Mouse (Mus musculus): ENCODE measurements around the gene Kcnmb2. TPM values are rescaled to one million over a fixed set of nuclear protein-coding genes. Genes with fewer than 3 reads are reported as not detected.
A peak's percentile ranks its signal among the peaks of the same experiment; 100 is the strongest.

Kcnmb2 gene
- total and polyA plus RNA-seq, 2 experiments from 2014 or later: 10.4 to 15.0 TPM

GRCm38 (mm10) chr3:31979661-31980060 lies 77.4 kb downstream of the Kcnmb2 start:
- no peak overlapping the region for H3K4me2 ChIP-seq (ENCODE audit: low read depth, low read length, poor library complexity, severe bottlenecking)
- WGBS: 35% methylated on average over 3 of the region's 3 CpGs
- DNase-seq (ENCODE audit: low spot score) (no peak), ATAC-seq (ENCODE audit: low FRiP score) (no peak)
- TF ChIP-seq CTCF (IDR thresholded peaks at IDR 0.05): no peak
- H3K4me3 ChIP-seq (ENCODE audit: low read depth, low read length): no peak overlapping the region
- H3K27ac ChIP-seq (ENCODE audit: low read depth, low read length): no peak overlapping the region
- no peaks in the 10 kb centered on the region for H3K9me3 ChIP-seq (ENCODE audit: low read length)
- H3K4me1 ChIP-seq (ENCODE audit: insufficient read depth, low read length): 0 out of 2 replicates have a peak, but pooled peaks cover 2% of the 10 kb centered on the region
- H3K9ac ChIP-seq (replicated peaks; ENCODE audit: low read length, poor library complexity, severe bottlenecking): no peak overlapping the region
- no peaks in the 10 kb centered on the region for H3K36me3 ChIP-seq (ENCODE audit: insufficient read depth, low read length)
- H3K27me3 ChIP-seq (ENCODE audit: insufficient read depth, low read length): no peaks in the 10 kb centered on the region

GRCm38 (mm10) chr3:31982444-31982843 lies 80.1 kb downstream of the Kcnmb2 start:
- no peak overlapping the region for H3K4me3 ChIP-seq (ENCODE audit: low read depth, low read length)
- H3K27me3 ChIP-seq (ENCODE audit: insufficient read depth, low read length): no peaks in the 10 kb centered on the region
- H3K9me3 ChIP-seq (ENCODE audit: low read length): no peaks in the 10 kb centered on the region
- ATAC-seq (ENCODE audit: low FRiP score) (0 out of 2 replicates have a peak, but pooled peaks have one; percentile 27), DNase-seq (ENCODE audit: low spot score) (no peak)
- H3K36me3 ChIP-seq (ENCODE audit: insufficient read depth, low read length): no peaks in the 10 kb centered on the region
- WGBS: 29% methylated on average over 5 of the region's 5 CpGs
- H3K4me2 ChIP-seq (ENCODE audit: low read depth, low read length, poor library complexity, severe bottlenecking): no peak overlapping the region
- TF ChIP-seq CTCF (IDR thresholded peaks at IDR 0.05): no peak
- H3K4me1 ChIP-seq (ENCODE audit: insufficient read depth, low read length): 0 out of 2 replicates have a peak, but pooled peaks cover 2% of the 10 kb centered on the region
- no peak overlapping the region for H3K9ac ChIP-seq (replicated peaks; ENCODE audit: low read length, poor library complexity, severe bottlenecking)
- H3K27ac ChIP-seq (ENCODE audit: low read depth, low read length): no peak overlapping the region

GRCm38 (mm10) chr3:31985103-31985502 lies 82.8 kb downstream of the Kcnmb2 start:
- DNase-seq (ENCODE audit: low spot score) (peak; percentile 8), ATAC-seq (ENCODE audit: low FRiP score) (no peak)
- no peaks in the 10 kb centered on the region for H3K9me3 ChIP-seq (ENCODE audit: low read length)
- H3K4me3 ChIP-seq (ENCODE audit: low read depth, low read length): no peak overlapping the region
- H3K4me1 ChIP-seq (ENCODE audit: insufficient read depth, low read length): 0 out of 2 replicates have a peak, but pooled peaks cover 2% of the 10 kb centered on the region
- no peaks in the 10 kb centered on the region for H3K36me3 ChIP-seq (ENCODE audit: insufficient read depth, low read length)
- H3K27me3 ChIP-seq (ENCODE audit: insufficient read depth, low read length): no peaks in the 10 kb centered on the region
- no peak overlapping the region for H3K9ac ChIP-seq (replicated peaks; ENCODE audit: low read length, poor library complexity, severe bottlenecking)
- 68% methylated on average over 4 of the region's 4 CpGs for WGBS
- no peak overlapping the region for H3K4me2 ChIP-seq (ENCODE audit: low read depth, low read length, poor library complexity, severe bottlenecking)
- no peak for TF ChIP-seq CTCF (IDR thresholded peaks at IDR 0.05)
- H3K27ac ChIP-seq (ENCODE audit: low read depth, low read length): no peak overlapping the region; the same call in 1 of the 2 replicates

- Histone ChIP-seq H3K27ac (ENCODE audit: low read depth, low read length) (no peak overlapping the region), H3K4me1 (ENCODE audit: insufficient read depth, low read length) (no peaks in the 10 kb centered on the region), H3K36me3 (ENCODE audit: insufficient read depth, low read length) (no peaks in the 10 kb centered on the region), H3K9ac (replicated peaks; ENCODE audit: low read length, poor library complexity, severe bottlenecking) (no peak overlapping the region), H3K9me3 (ENCODE audit: low read length) (no peaks in the 10 kb centered on the region), H3K4me2 (ENCODE audit: low read depth, low read length, poor library complexity, severe bottlenecking) (no peak overlapping the region), H3K4me3 (ENCODE audit: low read depth, low read length) (no peak overlapping the region), H3K27me3 (ENCODE audit: insufficient read depth, low read length) (no peaks in the 10 kb centered on the region)
- no peak for ATAC-seq (ENCODE audit: low FRiP score)
- 77% methylated on average over 5 of the region's 5 CpGs for WGBS
- no peak for DNase-seq (ENCODE audit: low spot score)
- no peak for TF ChIP-seq CTCF (IDR thresholded peaks at IDR 0.05)
Observed at GRCm38 (mm10) chr3:31991526-31992045, 89.3 kb downstream of the Kcnmb2 start.

GRCm38 (mm10) chr3:32011566-32011965 lies 109.3 kb downstream of the Kcnmb2 start:
- no peak for TF ChIP-seq CTCF (IDR thresholded peaks at IDR 0.05)
- H3K27ac ChIP-seq (ENCODE audit: low read depth, low read length): no peak overlapping the region
- 87% methylated on average over 5 of the region's 5 CpGs for WGBS
- H3K9ac ChIP-seq (replicated peaks; ENCODE audit: low read length, poor library complexity, severe bottlenecking): no peak overlapping the region
- H3K36me3 ChIP-seq (ENCODE audit: insufficient read depth, low read length): no peaks in the 10 kb centered on the region
- no peak for ATAC-seq (ENCODE audit: low FRiP score)
- H3K4me3 ChIP-seq (ENCODE audit: low read depth, low read length): no peak overlapping the region
- no peaks in the 10 kb centered on the region for H3K4me1 ChIP-seq (ENCODE audit: insufficient read depth, low read length)
- H3K4me2 ChIP-seq (ENCODE audit: low read depth, low read length, poor library complexity, severe bottlenecking): no peak overlapping the region
- DNase-seq (ENCODE audit: low spot score): no peak
- H3K9me3 ChIP-seq (ENCODE audit: low read length): no peaks in the 10 kb centered on the region
- no peaks in the 10 kb centered on the region for H3K27me3 ChIP-seq (ENCODE audit: insufficient read depth, low read length)

GRCm38 (mm10) chr3:32012205-32012931 lies 110.1 kb downstream of the Kcnmb2 start:
- no peak overlapping the region for H3K27ac ChIP-seq (ENCODE audit: low read depth, low read length)
- ATAC-seq (ENCODE audit: low FRiP score): no peak
- no peak overlapping the region for H3K4me3 ChIP-seq (ENCODE audit: low read depth, low read length)
- TF ChIP-seq CTCF (IDR thresholded peaks at IDR 0.05): no peak
- H3K36me3 ChIP-seq (ENCODE audit: insufficient read depth, low read length): no peaks in the 10 kb centered on the region
- H3K9me3 ChIP-seq (ENCODE audit: low read length): no peaks in the 10 kb centered on the region
- H3K27me3 ChIP-seq (ENCODE audit: insufficient read depth, low read length): no peaks in the 10 kb centered on the region
- peak; percentile 11 for DNase-seq (ENCODE audit: low spot score)
- H3K4me1 ChIP-seq (ENCODE audit: insufficient read depth, low read length): no peaks in the 10 kb centered on the region
- 82% methylated on average over 12 of the region's 12 CpGs for WGBS
- H3K9ac ChIP-seq (replicated peaks; ENCODE audit: low read length, poor library complexity, severe bottlenecking): no peak overlapping the region
- no peak overlapping the region for H3K4me2 ChIP-seq (ENCODE audit: low read depth, low read length, poor library complexity, severe bottlenecking)
